Mouse (Mus musculus): ENCODE results near the gene Elobl. TPM values are rescaled to one million over a fixed set of nuclear protein-coding genes. Genes with fewer than 3 reads are reported as not detected.

Gene Elobl
- polyA plus RNA-seq, 1 experiment from 2014 or later = not detected

DNA sequence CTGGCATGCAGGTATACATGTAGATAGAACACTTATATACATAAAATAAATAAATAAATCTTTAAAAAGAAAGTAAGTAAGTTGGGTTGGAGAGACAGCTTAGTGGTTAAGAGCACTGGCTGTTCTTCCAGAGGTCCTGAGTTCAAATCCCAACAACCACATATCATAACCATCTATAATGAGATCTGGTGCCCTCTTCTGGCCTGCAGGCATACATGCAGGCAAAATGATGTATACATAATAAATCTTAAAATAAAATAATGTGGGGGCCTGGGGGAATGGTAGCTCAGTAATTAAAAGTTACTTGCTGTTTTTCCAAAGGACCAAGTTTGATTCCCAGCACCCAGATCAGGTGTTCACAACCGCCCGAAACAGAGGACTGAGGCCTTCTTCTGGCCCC lies 28.0 kb downstream of the Elobl start:
- Histone ChIP-seq H3K36me3 (ENCODE audit: control insufficient read depth, insufficient read depth, low read length) (peaks cover 27% of the 10 kb centered on the region), H3K9ac (ENCODE audit: low read depth, low read length) (no peak overlapping the region), H3K4me2 (ENCODE audit: low read depth, low read length) (no peak overlapping the region), H3K9me3 (ENCODE audit: control insufficient read depth, low read length) (no peaks in the 10 kb centered on the region), H3K27ac (replicated peaks; ENCODE audit: low read depth, low read length) (no peak overlapping the region), H3K4me1 (ENCODE audit: control insufficient read depth, insufficient read depth, low read length) (no peaks in the 10 kb centered on the region), H3K27me3 (replicated peaks; ENCODE audit: control insufficient read depth, insufficient read depth, low read length) (no peaks in the 10 kb centered on the region), H3K4me3 (ENCODE audit: low read depth, low read length) (no peak overlapping the region)
- WGBS = 96% methylated on average over 2 of the region's 2 CpGs
- ATAC-seq (ENCODE audit: low read depth) (no peak), DNase-seq (ENCODE audit: low spot score) (no peak)

DNA sequence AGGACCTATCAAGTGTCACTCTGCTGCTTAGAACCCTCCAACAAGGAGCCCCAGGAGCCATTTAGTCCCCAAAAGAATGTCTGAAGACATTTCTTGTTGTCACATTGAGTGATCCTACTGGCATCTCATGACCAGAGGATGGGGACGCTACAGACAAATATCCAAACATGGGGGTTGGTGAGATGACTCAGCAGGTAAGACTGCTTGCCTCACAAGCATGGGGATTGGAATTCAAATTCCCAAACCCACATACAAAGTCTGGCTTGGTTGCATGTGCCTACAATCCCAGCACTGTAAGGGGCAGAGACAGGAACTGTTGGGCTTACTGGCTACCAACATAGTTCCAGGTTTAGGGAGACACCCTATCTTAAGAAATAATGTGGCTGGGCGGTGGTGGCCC lies 28.8 kb downstream of the Elobl start:
- no peaks in the 10 kb centered on the region for H3K4me1 ChIP-seq (ENCODE audit: control insufficient read depth, insufficient read depth, low read length)
- ATAC-seq (ENCODE audit: low read depth) (no peak), DNase-seq (ENCODE audit: low spot score) (no peak)
- no peak overlapping the region for H3K4me2 ChIP-seq (ENCODE audit: low read depth, low read length)
- no peak overlapping the region for H3K27ac ChIP-seq (replicated peaks; ENCODE audit: low read depth, low read length)
- H3K9me3 ChIP-seq (ENCODE audit: control insufficient read depth, low read length) = no peaks in the 10 kb centered on the region
- H3K4me3 ChIP-seq (ENCODE audit: low read depth, low read length) = no peak overlapping the region
- 93% methylated on average over 2 of the region's 2 CpGs for WGBS
- no peak overlapping the region for H3K9ac ChIP-seq (ENCODE audit: low read depth, low read length)
- no peaks in the 10 kb centered on the region for H3K27me3 ChIP-seq (replicated peaks; ENCODE audit: control insufficient read depth, insufficient read depth, low read length)
- peaks cover 34% of the 10 kb centered on the region for H3K36me3 ChIP-seq (ENCODE audit: control insufficient read depth, insufficient read depth, low read length)

DNA sequence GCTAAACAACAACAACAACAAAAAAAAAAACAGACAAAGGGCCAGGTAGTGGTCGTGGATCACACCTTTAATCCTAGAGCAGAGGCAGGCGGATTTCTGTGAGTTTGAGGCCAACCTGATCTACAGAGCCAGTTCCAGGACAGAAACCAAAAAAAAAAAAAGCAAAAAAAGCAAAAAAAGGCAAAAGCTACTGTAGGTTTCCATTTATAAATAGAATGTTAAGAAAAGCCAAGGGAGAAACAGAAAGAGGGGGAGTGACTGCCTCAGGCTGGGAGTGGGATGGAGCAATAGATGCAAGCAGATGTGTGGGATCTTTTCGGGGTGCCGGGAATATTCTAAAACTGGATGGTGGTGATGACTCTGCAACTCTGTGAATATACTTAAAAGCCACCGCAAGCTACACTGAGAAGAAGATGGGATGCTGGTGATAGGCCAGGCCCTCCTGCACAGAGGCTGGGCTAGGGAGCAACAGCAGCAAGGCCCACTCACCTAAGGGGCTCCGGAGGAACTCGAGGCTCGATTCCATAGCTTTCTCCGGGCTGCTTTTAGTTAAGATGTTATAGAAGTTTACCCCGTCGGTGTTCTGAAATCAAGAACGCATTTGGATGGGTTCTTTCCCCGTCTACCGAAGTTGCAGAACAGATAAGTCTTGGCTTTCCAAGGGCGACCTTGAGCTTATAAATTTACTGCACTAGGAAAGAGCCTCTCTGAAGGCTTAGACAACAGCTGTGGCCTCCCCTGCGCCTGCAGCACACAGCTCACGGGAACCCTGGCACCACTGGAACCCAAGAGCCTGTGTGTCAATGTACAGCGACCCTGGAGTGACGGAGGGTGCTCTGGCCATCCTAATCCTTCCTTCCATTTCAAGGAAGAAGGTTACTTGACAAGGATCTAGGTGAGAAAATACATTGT lies 32.4 kb downstream of the Elobl start:
- WGBS = 90% methylated on average over 19 of the region's 19 CpGs
- Histone ChIP-seq H3K9ac (ENCODE audit: low read depth, low read length) (no peak overlapping the region), H3K4me1 (ENCODE audit: control insufficient read depth, insufficient read depth, low read length) (no peaks in the 10 kb centered on the region), H3K9me3 (ENCODE audit: control insufficient read depth, low read length) (no peaks in the 10 kb centered on the region), H3K27me3 (replicated peaks; ENCODE audit: control insufficient read depth, insufficient read depth, low read length) (no peaks in the 10 kb centered on the region), H3K4me2 (ENCODE audit: low read depth, low read length) (no peak overlapping the region), H3K27ac (replicated peaks; ENCODE audit: low read depth, low read length) (no peak overlapping the region), H3K36me3 (ENCODE audit: control insufficient read depth, insufficient read depth, low read length) (peaks cover 41% of the 10 kb centered on the region), H3K4me3 (ENCODE audit: low read depth, low read length) (no peak overlapping the region)
- no peak for DNase-seq (ENCODE audit: low spot score)
- no peak for ATAC-seq (ENCODE audit: low read depth)

DNA sequence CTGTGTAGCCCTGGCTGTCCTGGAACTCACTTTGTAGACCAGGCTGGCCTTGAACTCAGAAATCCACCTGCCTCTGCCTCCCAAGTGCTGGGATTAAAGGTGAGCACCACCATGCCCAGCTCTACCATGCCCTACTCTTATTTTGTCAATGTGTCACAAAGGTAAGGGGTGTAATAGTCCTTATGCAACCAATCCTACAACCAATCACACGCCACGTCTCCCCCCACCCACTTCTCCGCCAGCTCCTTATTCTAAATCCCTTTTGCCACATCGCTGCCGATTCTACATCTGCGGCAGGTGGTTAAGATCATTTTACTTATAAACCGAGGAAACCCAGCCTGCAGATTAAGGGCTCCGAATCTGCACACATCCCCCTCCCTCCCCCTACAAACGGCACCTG lies 33.7 kb downstream of the Elobl start:
- H3K9ac ChIP-seq (ENCODE audit: low read depth, low read length) = no peak overlapping the region
- WGBS = 90% methylated on average over 9 of the region's 9 CpGs
- no peak overlapping the region for H3K4me2 ChIP-seq (ENCODE audit: low read depth, low read length)
- H3K4me3 ChIP-seq (ENCODE audit: low read depth, low read length) = no peak overlapping the region
- peaks cover 46% of the 10 kb centered on the region for H3K36me3 ChIP-seq (ENCODE audit: control insufficient read depth, insufficient read depth, low read length)
- ATAC-seq (ENCODE audit: low read depth) (no peak), DNase-seq (ENCODE audit: low spot score) (no peak)
- H3K4me1 ChIP-seq (ENCODE audit: control insufficient read depth, insufficient read depth, low read length) = no peaks in the 10 kb centered on the region
- no peaks in the 10 kb centered on the region for H3K9me3 ChIP-seq (ENCODE audit: control insufficient read depth, low read length)
- H3K27ac ChIP-seq (replicated peaks; ENCODE audit: low read depth, low read length) = no peak overlapping the region
- H3K27me3 ChIP-seq (replicated peaks; ENCODE audit: control insufficient read depth, insufficient read depth, low read length) = no peaks in the 10 kb centered on the region

DNA sequence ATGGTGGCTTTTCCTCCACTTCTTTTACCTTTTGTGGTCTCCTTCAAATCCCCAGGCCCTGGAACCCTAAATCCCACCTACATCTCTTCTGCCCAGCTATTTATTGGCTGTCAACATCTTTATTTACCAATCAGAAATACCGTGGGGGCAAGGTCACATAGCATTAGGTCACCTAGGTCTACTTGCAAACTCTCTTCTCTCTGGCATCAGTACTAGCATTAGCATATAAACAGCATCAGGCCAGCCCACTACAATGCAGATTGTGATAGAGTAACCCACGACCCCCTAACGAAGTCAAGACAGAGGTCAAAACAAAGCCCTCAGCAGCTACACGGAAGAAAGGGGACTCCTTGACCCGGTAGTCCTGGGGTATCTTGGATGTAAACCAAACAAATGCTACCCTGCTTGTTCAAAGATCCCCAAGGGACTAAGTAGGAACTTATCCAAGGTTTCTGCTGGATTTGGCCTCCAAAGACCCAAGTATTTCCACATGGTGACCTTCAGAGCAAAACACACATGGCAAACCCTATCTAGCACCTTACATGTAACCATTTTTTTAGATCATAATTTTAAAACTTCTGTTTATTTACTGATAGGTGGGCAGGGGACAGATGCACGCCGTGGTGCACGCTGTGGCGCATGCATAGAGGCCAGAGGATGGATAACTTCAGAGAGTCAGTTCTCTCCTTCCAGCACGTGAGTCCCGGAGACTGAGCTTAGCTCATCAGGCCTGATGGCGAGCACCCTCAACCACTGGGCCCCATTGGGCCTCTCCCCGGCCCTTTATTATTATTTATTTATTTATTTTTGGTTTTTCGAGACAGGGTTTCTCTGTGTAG lies 34.8 kb downstream of the Elobl start:
- no peak overlapping the region for H3K4me2 ChIP-seq (ENCODE audit: low read depth, low read length)
- no peaks in the 10 kb centered on the region for H3K27me3 ChIP-seq (replicated peaks; ENCODE audit: control insufficient read depth, insufficient read depth, low read length)
- H3K4me1 ChIP-seq (ENCODE audit: control insufficient read depth, insufficient read depth, low read length) = no peaks in the 10 kb centered on the region
- no peak overlapping the region for H3K4me3 ChIP-seq (ENCODE audit: low read depth, low read length)
- no peak overlapping the region for H3K27ac ChIP-seq (replicated peaks; ENCODE audit: low read depth, low read length)
- ATAC-seq (ENCODE audit: low read depth) = no peak
- H3K9ac ChIP-seq (ENCODE audit: low read depth, low read length) = no peak overlapping the region
- H3K36me3 ChIP-seq (ENCODE audit: control insufficient read depth, insufficient read depth, low read length) = peaks cover 47% of the 10 kb centered on the region
- no peaks in the 10 kb centered on the region for H3K9me3 ChIP-seq (ENCODE audit: control insufficient read depth, low read length)
- 76% methylated on average over 14 of the region's 14 CpGs for WGBS
- DNase-seq (ENCODE audit: low spot score) = no peak

DNA sequence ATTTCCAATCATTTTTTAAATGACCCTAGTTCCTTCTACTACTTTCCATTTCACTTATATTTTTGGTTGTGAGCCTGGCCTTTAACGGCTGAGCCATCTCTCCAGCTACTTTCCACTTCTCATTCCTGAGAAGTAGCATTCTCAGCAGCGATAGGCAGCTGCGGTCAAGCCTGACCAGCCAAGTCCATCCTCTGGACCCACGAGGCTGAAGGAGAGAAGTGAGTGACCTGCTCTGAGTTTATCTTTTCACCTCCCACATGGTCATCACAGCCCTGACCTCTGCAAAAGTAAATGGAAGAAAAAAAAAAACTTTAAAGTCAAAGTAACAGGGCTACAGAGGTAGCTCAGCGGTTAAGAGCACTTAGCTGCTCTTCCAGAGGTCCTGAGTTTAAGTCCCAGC lies 40.2 kb downstream of the Elobl start:
- 90% methylated on average over 5 of the region's 5 CpGs for WGBS
- Histone ChIP-seq H3K27me3 (replicated peaks; ENCODE audit: control insufficient read depth, insufficient read depth, low read length) (no peaks in the 10 kb centered on the region), H3K9ac (ENCODE audit: low read depth, low read length) (no peak overlapping the region), H3K4me3 (ENCODE audit: low read depth, low read length) (no peak overlapping the region), H3K27ac (replicated peaks; ENCODE audit: low read depth, low read length) (no peak overlapping the region), H3K4me1 (ENCODE audit: control insufficient read depth, insufficient read depth, low read length) (no peaks in the 10 kb centered on the region), H3K36me3 (ENCODE audit: control insufficient read depth, insufficient read depth, low read length) (peaks cover 63% of the 10 kb centered on the region), H3K4me2 (ENCODE audit: low read depth, low read length) (no peak overlapping the region), H3K9me3 (ENCODE audit: control insufficient read depth, low read length) (no peaks in the 10 kb centered on the region)
- DNase-seq (ENCODE audit: low spot score) = no peak
- ATAC-seq (ENCODE audit: low read depth) = no peak

Other genes starting within 250 kb of the Elobl start
- 15.2 and 15.9 TPM in 2 replicates for gene Msi2, start 248.4 kb downstream of the Elobl start, polyA plus RNA-seq (2014; fragmentation: Nextera tagmentation; extraction: Ambion mirVana)
- 22.2 and 28.2 TPM in 2 replicates for gene Akap1, start 102.3 kb downstream of the Elobl start, polyA plus RNA-seq (2014; fragmentation: Nextera tagmentation; extraction: Ambion mirVana)
- 84.5 and 89.0 TPM in 2 replicates for gene Scpep1, start 11.5 kb downstream of the Elobl start, polyA plus RNA-seq (2014; fragmentation: Nextera tagmentation; extraction: Ambion mirVana)
- gene Coil, start 3.3 kb upstream of the Elobl start, polyA plus RNA-seq (2014; fragmentation: Nextera tagmentation; extraction: Ambion mirVana) = 9.4 and 10.0 TPM in 2 replicates
- 9.0 and 9.6 TPM in 2 replicates for gene Trim25, start 32.4 kb upstream of the Elobl start, polyA plus RNA-seq (2014; fragmentation: Nextera tagmentation; extraction: Ambion mirVana)
- gene Dgke, start 99.9 kb upstream of the Elobl start, polyA plus RNA-seq (2014; fragmentation: Nextera tagmentation; extraction: Ambion mirVana) = 3.0 and 3.6 TPM in 2 replicates
- gene Gm525, start 106.9 kb upstream of the Elobl start, polyA plus RNA-seq (2014; fragmentation: Nextera tagmentation; extraction: Ambion mirVana) = 1.2 and 1.7 TPM in 2 replicates